Mouse (Mus musculus): ENCODE data around the gene Brpf3. TPM values are rescaled to one million over a fixed set of nuclear protein-coding genes. Genes with fewer than 3 reads are reported as not detected.
"Not testable (repeated sequence)": the region's sequence is repeated elsewhere in the genome, so short reads cannot be mapped to it uniquely, and the experiment has no call there.

Gene Brpf3
- polyA plus RNA-seq, 1 experiment: 45.6 TPM

GRCm38 (mm10) chr17:28771289-28771688 is 29.6 kb upstream of the Brpf3 start:
- TF ChIP-seq POLR2A (IDR thresholded peaks at IDR 0.05; ENCODE audit: extremely low read depth, insufficient read depth, low read length) (no peak), CTCF (IDR thresholded peaks at IDR 0.05; ENCODE audit: extremely low read depth, insufficient read depth, low read length) (no peak)
- no peak overlapping the region for H3K27ac ChIP-seq (ENCODE audit: insufficient read depth, low read length)
- no peaks in the 10 kb centered on the region for H3K4me1 ChIP-seq (ENCODE audit: control insufficient read depth, insufficient read depth, low read length)
- H3K4me3 ChIP-seq (ENCODE audit: insufficient read depth, low read length): no peak overlapping the region

- not testable (repeated sequence) for H3K4me1 ChIP-seq (ENCODE audit: control insufficient read depth, insufficient read depth, low read length); H3K27ac ChIP-seq (ENCODE audit: insufficient read depth, low read length); H3K4me3 ChIP-seq (ENCODE audit: insufficient read depth, low read length)
Observed at GRCm38 (mm10) chr17:28774303-28774702, 26.6 kb upstream of the Brpf3 start.

GRCm38 (mm10) chr17:28775161-28775560 is 25.7 kb upstream of the Brpf3 start:
- Histone ChIP-seq H3K4me1 (ENCODE audit: control insufficient read depth, insufficient read depth, low read length) (no peaks in the 10 kb centered on the region), H3K27ac (ENCODE audit: insufficient read depth, low read length) (no peak overlapping the region), H3K4me3 (ENCODE audit: insufficient read depth, low read length) (no peak overlapping the region)
- TF ChIP-seq CTCF (IDR thresholded peaks at IDR 0.05; ENCODE audit: extremely low read depth, insufficient read depth, low read length): no peak
- TF ChIP-seq POLR2A (IDR thresholded peaks at IDR 0.05; ENCODE audit: extremely low read depth, insufficient read depth, low read length): no peak

- Histone ChIP-seq H3K4me1 (ENCODE audit: control insufficient read depth, insufficient read depth, low read length) (no peaks in the 10 kb centered on the region), H3K27ac (ENCODE audit: insufficient read depth, low read length) (no peak overlapping the region), H3K4me3 (ENCODE audit: insufficient read depth, low read length) (no peak overlapping the region)
- no peak for TF ChIP-seq POLR2A (IDR thresholded peaks at IDR 0.05; ENCODE audit: extremely low read depth, insufficient read depth, low read length)
- no peak for TF ChIP-seq CTCF (IDR thresholded peaks at IDR 0.05; ENCODE audit: extremely low read depth, insufficient read depth, low read length)
Observed at GRCm38 (mm10) chr17:28776817-28777216, 24.1 kb upstream of the Brpf3 start.

GRCm38 (mm10) chr17:28777231-28778005 is 23.5 kb upstream of the Brpf3 start:
- Histone ChIP-seq H3K4me3 (ENCODE audit: insufficient read depth, low read length) (no peak overlapping the region), H3K27ac (ENCODE audit: insufficient read depth, low read length) (no peak overlapping the region), H3K4me1 (ENCODE audit: control insufficient read depth, insufficient read depth, low read length) (no peaks in the 10 kb centered on the region)
- TF ChIP-seq CTCF (IDR thresholded peaks at IDR 0.05; ENCODE audit: extremely low read depth, insufficient read depth, low read length) (no peak), POLR2A (IDR thresholded peaks at IDR 0.05; ENCODE audit: extremely low read depth, insufficient read depth, low read length) (no peak)

DNA sequence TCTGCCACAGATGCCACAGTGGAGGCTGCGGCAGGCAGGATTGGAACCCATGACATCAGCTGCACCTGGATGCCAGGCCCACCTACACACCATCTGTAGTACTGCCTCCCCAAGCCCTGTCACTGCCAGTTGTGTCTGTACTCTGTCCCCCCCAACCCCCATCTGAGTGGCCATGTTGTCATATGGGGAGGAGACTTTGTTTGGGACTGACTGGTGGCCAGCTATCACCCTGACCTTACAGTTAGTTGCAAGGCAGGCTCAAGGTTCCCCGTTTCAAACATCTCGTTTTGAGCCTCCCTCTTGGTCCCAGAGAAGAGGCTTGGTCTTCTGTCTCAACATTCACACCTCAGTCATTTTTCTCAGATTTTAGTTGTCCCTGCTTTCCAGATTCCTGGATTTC is 21.2 kb upstream of the Brpf3 start:
- TF ChIP-seq CTCF (IDR thresholded peaks at IDR 0.05; ENCODE audit: extremely low read depth, insufficient read depth, low read length) (no peak), POLR2A (IDR thresholded peaks at IDR 0.05; ENCODE audit: extremely low read depth, insufficient read depth, low read length) (no peak)
- H3K4me3 ChIP-seq (ENCODE audit: insufficient read depth, low read length): no peak overlapping the region
- no peaks in the 10 kb centered on the region for H3K4me1 ChIP-seq (ENCODE audit: control insufficient read depth, insufficient read depth, low read length)
- H3K27ac ChIP-seq (ENCODE audit: insufficient read depth, low read length): no peak overlapping the region

DNA sequence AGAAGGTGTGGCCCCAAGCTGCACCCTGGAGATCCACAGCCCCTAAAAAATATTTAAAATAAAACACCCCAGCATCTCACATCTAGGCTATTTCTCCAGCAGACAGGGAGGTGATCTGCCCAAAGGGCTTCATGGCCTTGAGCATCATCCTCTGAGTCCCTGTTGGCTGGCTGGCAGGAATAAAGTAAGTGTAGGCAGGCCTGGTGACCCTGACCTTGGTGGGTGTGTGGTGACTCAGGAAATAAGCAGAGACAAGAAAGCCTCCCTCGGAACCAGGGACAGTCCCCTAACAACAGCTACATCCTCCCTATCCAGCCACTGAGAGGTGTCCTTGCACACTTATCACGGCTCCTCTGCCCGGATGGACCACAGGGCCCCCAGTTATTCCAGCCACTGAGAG is 20.1 kb upstream of the Brpf3 start:
- Histone ChIP-seq H3K4me1 (ENCODE audit: control insufficient read depth, insufficient read depth, low read length) (no peaks in the 10 kb centered on the region), H3K27ac (ENCODE audit: insufficient read depth, low read length) (no peak overlapping the region), H3K4me3 (ENCODE audit: insufficient read depth, low read length) (no peak overlapping the region)
- no peak for TF ChIP-seq POLR2A (IDR thresholded peaks at IDR 0.05; ENCODE audit: extremely low read depth, insufficient read depth, low read length)
- TF ChIP-seq CTCF (IDR thresholded peaks at IDR 0.05; ENCODE audit: extremely low read depth, insufficient read depth, low read length): no peak

DNA sequence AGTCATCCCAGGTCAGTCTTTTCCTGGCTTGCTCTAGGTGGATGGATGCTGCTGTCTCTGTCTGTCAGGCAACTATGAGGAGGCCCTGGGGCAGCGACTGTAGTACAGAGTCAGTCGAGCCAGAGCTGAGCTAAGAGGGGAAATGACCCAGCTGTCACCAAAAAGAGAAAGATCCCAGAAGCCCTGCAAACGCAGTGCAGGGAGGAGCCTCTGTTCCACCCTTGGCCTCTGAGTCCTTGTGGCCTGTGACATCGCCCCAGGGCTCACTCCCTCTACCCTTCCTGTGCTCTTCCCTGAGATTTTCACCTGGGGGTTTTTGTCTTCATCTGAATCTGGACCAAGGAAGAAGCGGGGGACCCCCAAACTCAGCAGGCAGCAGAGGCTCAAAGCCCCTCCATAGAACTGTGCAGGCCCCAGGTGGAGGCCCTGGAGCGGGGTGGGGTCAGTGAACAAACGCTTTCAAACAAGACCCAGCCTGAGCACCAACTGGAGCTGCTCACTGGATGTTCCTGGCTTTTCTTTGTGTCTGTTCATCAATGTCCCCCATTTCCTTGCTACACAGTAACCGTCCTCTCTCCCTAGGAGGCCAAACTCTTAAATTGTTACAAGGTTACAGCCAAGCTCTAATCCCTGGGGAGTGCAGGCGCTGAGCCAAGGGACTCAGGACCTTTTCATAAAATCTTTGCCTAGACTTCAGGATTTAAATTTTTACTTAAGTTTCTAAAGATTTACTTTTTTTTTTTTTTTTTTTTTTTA is 19.4 kb upstream of the Brpf3 start:
- no peak overlapping the region for H3K4me3 ChIP-seq (ENCODE audit: insufficient read depth, low read length)
- no peaks in the 10 kb centered on the region for H3K4me1 ChIP-seq (ENCODE audit: control insufficient read depth, insufficient read depth, low read length)
- TF ChIP-seq CTCF (IDR thresholded peaks at IDR 0.05; ENCODE audit: extremely low read depth, insufficient read depth, low read length): no peak
- TF ChIP-seq POLR2A (IDR thresholded peaks at IDR 0.05; ENCODE audit: extremely low read depth, insufficient read depth, low read length): no peak
- H3K27ac ChIP-seq (ENCODE audit: insufficient read depth, low read length): no peak overlapping the region

DNA sequence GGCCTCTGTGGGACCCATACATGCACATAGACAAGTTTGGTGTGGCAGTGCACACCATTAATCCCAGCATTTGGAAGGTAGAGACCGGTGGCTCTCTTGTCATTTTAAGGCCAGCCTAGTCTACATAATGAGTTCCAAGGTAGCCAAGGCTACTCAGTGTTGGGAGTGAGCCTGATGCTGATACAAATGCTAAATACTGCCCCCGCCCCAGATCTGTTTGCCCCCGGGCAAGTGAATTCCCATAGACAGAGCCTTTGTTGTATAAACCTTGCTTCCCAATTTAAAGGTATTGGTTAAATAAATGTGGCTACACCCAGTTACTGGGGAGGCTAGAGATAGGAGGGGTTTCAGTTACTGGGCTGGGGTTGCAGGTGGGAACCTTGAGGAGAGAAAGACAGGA is 15.9 kb upstream of the Brpf3 start:
- H3K4me1 ChIP-seq (ENCODE audit: control insufficient read depth, insufficient read depth, low read length): no peaks in the 10 kb centered on the region
- no peak for TF ChIP-seq CTCF (IDR thresholded peaks at IDR 0.05; ENCODE audit: extremely low read depth, insufficient read depth, low read length)
- no peak for TF ChIP-seq POLR2A (IDR thresholded peaks at IDR 0.05; ENCODE audit: extremely low read depth, insufficient read depth, low read length)
- no peak overlapping the region for H3K27ac ChIP-seq (ENCODE audit: insufficient read depth, low read length)
- no peak overlapping the region for H3K4me3 ChIP-seq (ENCODE audit: insufficient read depth, low read length)

DNA sequence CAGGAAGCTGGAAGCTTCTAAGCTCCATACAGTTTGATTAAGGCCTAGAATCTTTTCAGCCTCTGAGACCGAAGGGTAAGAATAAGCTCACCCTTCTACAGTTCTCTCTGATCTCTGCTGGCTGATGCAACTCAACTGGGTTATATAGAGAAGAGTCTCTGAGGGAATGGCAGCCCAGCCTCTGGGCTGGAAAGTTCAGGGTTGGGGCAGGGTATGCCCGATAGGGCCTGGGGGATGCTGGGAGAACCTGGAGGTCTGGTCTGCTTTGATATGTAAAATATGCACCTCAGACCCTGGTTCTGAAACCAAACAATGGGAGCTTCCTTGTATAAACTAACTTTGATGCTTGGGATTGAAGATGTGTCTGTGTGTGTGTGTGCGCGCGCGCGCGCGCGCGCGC is 13.4 kb upstream of the Brpf3 start:
- no peaks in the 10 kb centered on the region for H3K4me1 ChIP-seq (ENCODE audit: control insufficient read depth, insufficient read depth, low read length)
- H3K4me3 ChIP-seq (ENCODE audit: insufficient read depth, low read length): no peak overlapping the region
- H3K27ac ChIP-seq (ENCODE audit: insufficient read depth, low read length): no peak overlapping the region
- TF ChIP-seq POLR2A (IDR thresholded peaks at IDR 0.05; ENCODE audit: extremely low read depth, insufficient read depth, low read length): no peak
- TF ChIP-seq CTCF (IDR thresholded peaks at IDR 0.05; ENCODE audit: extremely low read depth, insufficient read depth, low read length): no peak

Data from cortical plate, adult 2 months (tissue).